Mouse (Mus musculus) heart, embryonic 10.5 days (tissue): ENCODE measurements at regions not wholly inside any gene's neighbourhood (a gene's known extent, or its start where the extent isn't known, plus 50 kb on each side); places are given as distances from the start of the nearest gene placed in this dataset.

Experiments used
- DNase-seq: peaks from one replicate; pipeline ENCODE4 v3.0.0-alpha.2; 2017; ENCODE audit warnings: low spot score
- H3K27ac ChIP-seq: fragments of 300-500 bp; sonication (generic); 2 replicates; pipeline ENCODE4 v1.5.1; 2016; ENCODE audit warnings: mild to moderate bottlenecking
- H3K27me3 ChIP-seq: fragments of 300-500 bp; sonication (generic); 2 replicates; pipeline ENCODE4 v1.6.1; 2016; ENCODE audit warnings: mild to moderate bottlenecking; ENCODE audit not compliant: poor library complexity, insufficient read depth, severe bottlenecking
- H3K36me3 ChIP-seq: fragments of 300-500 bp; sonication (generic); 2 replicates; pipeline ENCODE4 v1.6.1; 2016; ENCODE audit warnings: mild to moderate bottlenecking, moderate library complexity
- H3K4me1 ChIP-seq: fragments of 300-500 bp; sonication (generic); 2 replicates; pipeline ENCODE4 v1.6.1; 2016; ENCODE audit warnings: mild to moderate bottlenecking
- H3K4me3 ChIP-seq: fragments of 300-500 bp; sonication (generic); 2 replicates; pipeline ENCODE4 v1.5.1; 2016; ENCODE audit warnings: mild to moderate bottlenecking, moderate library complexity
- H3K9me3 ChIP-seq: fragments of 300-500 bp; sonication (generic); 2 replicates; pipeline ENCODE4 v1.6.1; 2016; ENCODE audit warnings: mild to moderate bottlenecking, moderate library complexity
- whole genome bisulfite sequencing: fragments of 180-500 bp; shearing (Covaris S2); methylation state at CpG from one replicate; pipeline ENCODE4 v1.1.7; 2016; 5-methylcytosine and 5-hydroxymethylcytosine counted together

DNA sequence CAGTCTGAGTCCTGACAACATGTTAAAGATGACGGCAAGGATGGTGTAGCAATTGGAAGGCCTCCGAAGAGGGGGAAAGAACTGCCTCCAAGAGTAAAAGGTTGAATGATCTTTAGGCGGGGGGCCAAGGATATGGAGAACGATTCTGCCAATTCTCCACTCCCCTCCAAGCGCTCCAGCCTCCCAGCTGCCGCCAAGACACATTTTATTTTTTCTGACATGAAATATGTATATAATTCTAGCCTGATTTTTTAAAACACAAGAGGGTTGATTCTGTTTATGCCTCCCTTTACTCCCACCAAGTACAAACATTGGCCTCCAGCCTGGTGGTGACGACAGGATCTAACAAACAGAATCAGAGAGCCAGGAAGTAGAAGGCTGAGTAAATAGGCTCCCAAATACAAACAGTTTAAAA lies 345.8 kb downstream of the Osr1 start:
- H3K4me1 ChIP-seq: no peaks in the 10 kb centered on the region
- H3K27me3 ChIP-seq: 0 out of 2 replicates have a peak, but pooled peaks cover 4% of the 10 kb centered on the region
- peaks cover 7% of the 10 kb centered on the region for H3K9me3 ChIP-seq
- no peak overlapping the region for H3K4me3 ChIP-seq
- no peak overlapping the region for H3K27ac ChIP-seq
- no peak for DNase-seq
- WGBS: 81% methylated on average over 7 of the region's 7 CpGs
- H3K36me3 ChIP-seq: no peaks in the 10 kb centered on the region

DNA sequence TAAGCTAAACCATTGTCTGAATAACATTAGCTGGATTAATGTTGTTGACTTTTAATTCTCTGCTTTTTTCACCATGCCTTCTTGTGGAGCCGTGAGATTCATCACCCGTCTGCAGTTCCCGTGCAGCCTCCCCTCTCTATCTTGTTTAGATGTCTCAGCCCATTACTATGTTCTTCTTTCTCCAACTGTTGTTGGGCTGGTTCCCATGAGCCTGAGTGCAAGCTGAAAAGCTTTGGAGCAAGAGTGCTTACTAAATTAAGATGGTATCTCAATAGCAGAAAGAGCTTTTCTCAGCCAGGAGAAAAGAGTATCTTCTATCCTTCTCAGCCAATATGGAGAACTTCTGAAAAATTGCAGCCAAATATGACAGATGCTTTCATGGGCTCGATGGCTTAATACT lies 348.1 kb downstream of the Osr1 start:
- Histone ChIP-seq H3K27me3 (0 out of 2 replicates have a peak, but pooled peaks cover 4% of the 10 kb centered on the region), H3K27ac (no peak overlapping the region), H3K4me3 (no peak overlapping the region), H3K9me3 (peaks cover 7% of the 10 kb centered on the region), H3K4me1 (no peaks in the 10 kb centered on the region), H3K36me3 (no peaks in the 10 kb centered on the region)
- no peak for DNase-seq
- WGBS: 78% methylated on average over 4 of the region's 4 CpGs

DNA sequence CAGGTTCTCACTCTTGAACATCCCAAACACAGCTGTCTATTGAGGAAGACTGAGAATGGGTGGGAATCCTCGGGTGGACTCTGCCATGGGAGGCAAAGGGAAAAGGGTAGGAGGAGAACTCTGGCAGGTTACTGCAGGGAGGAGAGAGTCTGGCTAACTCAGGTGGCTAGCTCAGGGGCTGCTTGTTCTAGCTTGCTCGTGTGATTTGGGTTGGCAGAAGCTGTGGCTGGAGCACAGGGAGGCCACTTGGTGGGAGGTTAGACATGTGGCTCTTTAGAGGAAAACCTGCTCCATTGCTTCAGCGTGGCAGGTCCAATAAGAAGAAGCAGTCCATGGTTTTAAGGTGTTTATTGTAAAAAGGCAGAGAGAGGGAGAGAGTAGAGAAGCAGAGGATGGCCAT lies 349.1 kb downstream of the Osr1 start:
- no peaks in the 10 kb centered on the region for H3K36me3 ChIP-seq
- no peak for DNase-seq
- H3K27ac ChIP-seq: no peak overlapping the region
- H3K9me3 ChIP-seq: peaks cover 7% of the 10 kb centered on the region
- 65% methylated on average over 3 of the region's 3 CpGs for WGBS
- 0 out of 2 replicates have a peak, but pooled peaks cover 4% of the 10 kb centered on the region for H3K27me3 ChIP-seq
- H3K4me1 ChIP-seq: no peaks in the 10 kb centered on the region
- H3K4me3 ChIP-seq: no peak overlapping the region

DNA sequence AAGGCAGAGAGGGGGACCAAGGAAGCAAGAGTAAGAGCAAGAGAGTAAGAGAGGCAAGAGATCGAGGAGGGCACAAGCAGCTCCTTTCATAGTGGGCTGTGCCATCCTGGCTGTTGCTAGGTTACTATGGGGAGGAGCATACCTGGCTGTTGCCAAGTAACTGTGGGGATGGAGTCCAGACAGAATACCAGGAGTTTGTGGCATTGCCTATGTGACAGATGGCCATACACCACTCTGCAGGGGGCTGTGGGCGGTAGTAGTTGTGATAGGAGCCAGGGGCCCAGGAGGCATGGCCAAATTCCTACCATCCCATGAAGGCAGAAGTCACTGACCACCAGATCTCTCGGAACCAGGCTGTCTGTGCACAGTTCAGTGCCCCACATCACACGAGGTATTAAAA lies 349.5 kb downstream of the Osr1 start:
- H3K4me3 ChIP-seq: no peak overlapping the region
- 0 out of 2 replicates have a peak, but pooled peaks cover 2% of the 10 kb centered on the region for H3K27me3 ChIP-seq
- 76% methylated on average over 4 of the region's 4 CpGs for whole genome bisulfite sequencing
- H3K4me1 ChIP-seq: no peaks in the 10 kb centered on the region
- no peaks in the 10 kb centered on the region for H3K36me3 ChIP-seq
- DNase-seq: no peak
- H3K9me3 ChIP-seq: peaks cover 4% of the 10 kb centered on the region
- H3K27ac ChIP-seq: no peak overlapping the region

DNA sequence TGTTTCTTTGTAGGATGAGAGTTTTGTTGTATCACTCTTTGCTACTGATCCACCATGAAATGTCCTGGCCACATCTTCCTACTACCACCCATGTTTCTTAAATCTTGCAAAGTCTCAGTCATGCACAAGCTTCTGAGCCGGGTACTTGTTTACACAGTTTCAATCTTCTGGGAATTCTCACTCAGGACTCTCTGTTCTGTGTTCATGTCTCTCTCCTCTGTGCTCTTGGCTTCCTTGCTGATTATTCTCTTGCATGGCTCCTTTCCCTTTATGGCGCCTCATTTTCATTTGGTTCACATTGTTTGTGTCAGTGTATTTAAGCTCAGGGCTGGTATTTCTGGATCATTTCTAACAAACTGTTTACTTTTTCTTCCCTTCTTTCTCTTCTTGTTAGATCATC lies 350.5 kb downstream of the Osr1 start:
- Histone ChIP-seq H3K4me3 (no peak overlapping the region), H3K36me3 (no peaks in the 10 kb centered on the region), H3K27ac (no peak overlapping the region), H3K9me3 (no peaks in the 10 kb centered on the region), H3K4me1 (no peaks in the 10 kb centered on the region), H3K27me3 (no peaks in the 10 kb centered on the region)
- DNase-seq: no peak
- WGBS: 76% methylated on average over 2 of the region's 2 CpGs

DNA sequence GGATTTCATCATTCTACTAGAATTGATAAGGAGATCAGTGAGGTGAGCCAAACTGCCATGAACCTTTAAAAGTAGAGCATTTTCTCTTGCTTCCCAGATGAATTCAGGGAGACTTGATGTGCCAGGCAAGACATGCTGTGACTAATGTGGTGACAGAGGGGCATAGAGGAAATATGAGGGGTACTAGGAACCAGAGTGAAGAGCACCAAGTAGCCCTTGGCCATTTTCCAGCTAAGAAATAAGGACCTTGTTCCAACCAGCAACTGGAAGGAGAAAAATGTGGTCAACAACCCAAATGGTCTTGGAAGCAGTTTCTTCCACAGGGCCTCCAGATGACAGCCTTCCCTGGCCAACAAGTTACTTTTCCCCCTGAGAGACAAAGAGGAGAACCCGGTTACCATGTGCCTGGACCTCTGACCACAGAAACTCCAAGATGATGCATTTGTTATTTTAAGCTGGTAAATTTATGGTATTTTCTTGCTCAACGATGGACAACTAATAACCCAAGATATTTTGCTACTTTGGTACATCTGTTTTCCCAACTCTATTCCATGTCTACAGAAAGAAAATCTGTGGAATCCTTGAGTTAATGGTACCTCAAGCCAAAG lies 351.8 kb downstream of the Osr1 start:
- no peaks in the 10 kb centered on the region for H3K4me1 ChIP-seq
- no peak overlapping the region for H3K27ac ChIP-seq
- no peak for DNase-seq
- WGBS: 83% methylated on average over 2 of the region's 2 CpGs
- H3K9me3 ChIP-seq: no peaks in the 10 kb centered on the region
- H3K36me3 ChIP-seq: no peaks in the 10 kb centered on the region
- no peak overlapping the region for H3K4me3 ChIP-seq
- no peaks in the 10 kb centered on the region for H3K27me3 ChIP-seq

GRCm38 (mm10) chr12:9924561-9924960 lies 354.6 kb downstream of the Osr1 start:
- Histone ChIP-seq H3K4me1 (no peaks in the 10 kb centered on the region), H3K27me3 (no peaks in the 10 kb centered on the region), H3K9me3 (no peaks in the 10 kb centered on the region), H3K36me3 (no peaks in the 10 kb centered on the region), H3K27ac (no peak overlapping the region), H3K4me3 (no peak overlapping the region)
- DNase-seq: no peak
- 71% methylated on average over 3 of the region's 3 CpGs for WGBS

DNA sequence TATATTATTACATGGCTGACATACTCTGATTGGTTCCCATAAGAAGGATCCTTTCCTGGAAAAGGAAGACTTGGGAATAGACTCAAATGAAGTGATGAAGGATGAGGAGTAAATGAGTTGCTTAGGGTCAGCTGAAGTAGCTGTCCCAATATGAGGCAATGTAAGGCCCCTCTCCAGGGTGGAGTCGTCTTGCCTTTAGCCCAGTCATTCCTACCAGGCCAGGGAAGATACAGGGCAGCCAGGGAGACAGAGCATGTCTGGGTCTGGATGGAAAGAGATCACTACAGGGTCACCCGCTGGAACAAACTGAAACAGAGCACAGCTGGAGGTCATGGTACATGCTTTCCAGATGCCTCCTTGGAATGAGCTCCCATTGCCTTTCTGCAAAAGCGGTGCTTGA lies 364.2 kb downstream of the Osr1 start:
- WGBS: 76% methylated on average over 3 of the region's 3 CpGs
- Histone ChIP-seq H3K4me1 (no peaks in the 10 kb centered on the region), H3K4me3 (no peak overlapping the region), H3K27ac (no peak overlapping the region), H3K9me3 (no peaks in the 10 kb centered on the region), H3K27me3 (no peaks in the 10 kb centered on the region), H3K36me3 (no peaks in the 10 kb centered on the region)
- no peak for DNase-seq

- no peak for DNase-seq
- Histone ChIP-seq H3K36me3 (no peaks in the 10 kb centered on the region), H3K27me3 (no peaks in the 10 kb centered on the region), H3K4me3 (no peak overlapping the region), H3K9me3 (no peaks in the 10 kb centered on the region), H3K4me1 (no peaks in the 10 kb centered on the region), H3K27ac (no peak overlapping the region)
- 77% methylated on average over 1 of the region's 1 CpGs for WGBS
Observed at GRCm38 (mm10) chr12:9941357-9941756, 371.4 kb downstream of the Osr1 start.

- Histone ChIP-seq H3K27ac (no peak overlapping the region), H3K27me3 (no peaks in the 10 kb centered on the region), H3K36me3 (no peaks in the 10 kb centered on the region), H3K4me3 (no peak overlapping the region), H3K9me3 (no peaks in the 10 kb centered on the region), H3K4me1 (no peaks in the 10 kb centered on the region)
- DNase-seq: no peak
- WGBS: 76% methylated on average over 3 of the region's 3 CpGs
Observed at GRCm38 (mm10) chr12:9941823-9942222, 371.9 kb downstream of the Osr1 start.

- H3K9me3 ChIP-seq: no peaks in the 10 kb centered on the region
- 77% methylated on average over 4 of the region's 4 CpGs for WGBS
- H3K4me3 ChIP-seq: no peak overlapping the region
- no peak for DNase-seq
- H3K36me3 ChIP-seq: no peaks in the 10 kb centered on the region
- H3K27me3 ChIP-seq: no peaks in the 10 kb centered on the region
- no peaks in the 10 kb centered on the region for H3K4me1 ChIP-seq
- no peak overlapping the region for H3K27ac ChIP-seq
Observed at GRCm38 (mm10) chr12:9948784-9949183, 378.9 kb downstream of the Osr1 start.

DNA sequence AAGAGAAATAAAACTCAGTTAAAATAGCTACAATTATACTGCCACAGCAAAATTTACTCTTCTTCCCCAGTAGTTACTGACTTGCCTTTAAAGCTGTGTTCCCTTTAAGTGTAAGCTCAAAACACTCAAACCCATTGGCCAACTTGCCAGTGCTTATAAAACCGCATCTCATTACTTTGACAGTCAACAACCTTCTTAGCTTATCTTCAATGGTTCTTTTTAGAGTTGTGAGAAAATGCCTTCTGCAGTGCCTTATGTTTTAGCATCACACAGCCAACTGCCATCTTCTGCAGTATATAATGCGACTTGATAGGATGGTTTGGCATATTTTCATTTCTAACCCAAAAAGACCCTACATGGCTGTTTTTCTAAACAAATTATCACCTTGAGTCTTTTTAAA lies 382.5 kb downstream of the Osr1 start:
- Histone ChIP-seq H3K27me3 (no peaks in the 10 kb centered on the region), H3K9me3 (no peaks in the 10 kb centered on the region), H3K4me1 (no peaks in the 10 kb centered on the region), H3K4me3 (no peak overlapping the region), H3K36me3 (no peaks in the 10 kb centered on the region), H3K27ac (no peak overlapping the region)
- 83% methylated on average over 2 of the region's 2 CpGs for WGBS
- no peak for DNase-seq

DNA sequence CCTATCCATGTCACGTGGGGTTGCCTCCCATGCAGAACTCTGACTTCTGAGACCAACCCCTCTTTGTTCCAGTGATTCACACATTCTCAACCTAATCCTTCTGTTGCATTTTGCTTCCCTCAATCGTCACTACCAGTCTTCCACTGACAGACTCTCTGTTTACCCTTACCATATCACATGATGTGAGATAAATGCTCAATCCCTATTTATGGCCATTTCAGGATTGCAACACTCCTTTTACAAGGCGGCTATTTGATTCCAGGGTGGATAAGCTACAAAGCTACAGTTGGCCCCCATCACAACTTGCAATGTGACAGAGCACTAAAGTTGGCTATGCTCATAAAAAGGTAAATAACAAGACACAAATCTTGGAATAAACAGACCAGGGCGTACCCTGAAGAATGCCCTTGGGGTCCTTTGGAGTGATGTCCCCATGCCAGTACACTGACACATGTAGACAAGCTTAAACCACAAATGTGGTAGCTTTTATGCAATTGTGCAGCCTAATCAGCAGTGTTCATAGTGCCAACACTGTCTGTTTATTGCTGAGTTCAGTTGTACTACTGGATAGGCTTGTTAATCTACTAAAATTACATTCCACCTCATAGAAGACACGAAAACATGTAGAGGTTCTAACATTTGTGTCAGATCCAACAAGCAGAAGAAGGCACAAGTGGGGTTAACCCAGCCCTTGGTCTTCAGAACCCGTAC lies 384.4 kb downstream of the Osr1 start:
- no peaks in the 10 kb centered on the region for H3K27me3 ChIP-seq
- no peak overlapping the region for H3K4me3 ChIP-seq
- H3K9me3 ChIP-seq: no peaks in the 10 kb centered on the region
- H3K36me3 ChIP-seq: no peaks in the 10 kb centered on the region
- H3K27ac ChIP-seq: no peak overlapping the region
- 73% methylated on average over 6 of the region's 6 CpGs for WGBS
- DNase-seq: no peak
- H3K4me1 ChIP-seq: no peaks in the 10 kb centered on the region

- Histone ChIP-seq H3K4me3 (no peak overlapping the region), H3K4me1 (no peaks in the 10 kb centered on the region), H3K9me3 (no peaks in the 10 kb centered on the region), H3K36me3 (no peaks in the 10 kb centered on the region), H3K27me3 (no peaks in the 10 kb centered on the region), H3K27ac (no peak overlapping the region)
- DNase-seq: no peak
- WGBS: 64% methylated on average over 1 of the region's 1 CpGs
Observed at GRCm38 (mm10) chr12:9969390-9969789, 399.5 kb downstream of the Osr1 start.
